Mouse (Mus musculus): Measurements from ENCODE around the gene Mansc4. TPM values are rescaled to one million over a fixed set of nuclear protein-coding genes. Genes with fewer than 3 reads are reported as not detected.

The Mansc4 gene
- total RNA-seq, 2 experiments from 2014 or later: 1.0 TPM; not detected in 1

DNA sequence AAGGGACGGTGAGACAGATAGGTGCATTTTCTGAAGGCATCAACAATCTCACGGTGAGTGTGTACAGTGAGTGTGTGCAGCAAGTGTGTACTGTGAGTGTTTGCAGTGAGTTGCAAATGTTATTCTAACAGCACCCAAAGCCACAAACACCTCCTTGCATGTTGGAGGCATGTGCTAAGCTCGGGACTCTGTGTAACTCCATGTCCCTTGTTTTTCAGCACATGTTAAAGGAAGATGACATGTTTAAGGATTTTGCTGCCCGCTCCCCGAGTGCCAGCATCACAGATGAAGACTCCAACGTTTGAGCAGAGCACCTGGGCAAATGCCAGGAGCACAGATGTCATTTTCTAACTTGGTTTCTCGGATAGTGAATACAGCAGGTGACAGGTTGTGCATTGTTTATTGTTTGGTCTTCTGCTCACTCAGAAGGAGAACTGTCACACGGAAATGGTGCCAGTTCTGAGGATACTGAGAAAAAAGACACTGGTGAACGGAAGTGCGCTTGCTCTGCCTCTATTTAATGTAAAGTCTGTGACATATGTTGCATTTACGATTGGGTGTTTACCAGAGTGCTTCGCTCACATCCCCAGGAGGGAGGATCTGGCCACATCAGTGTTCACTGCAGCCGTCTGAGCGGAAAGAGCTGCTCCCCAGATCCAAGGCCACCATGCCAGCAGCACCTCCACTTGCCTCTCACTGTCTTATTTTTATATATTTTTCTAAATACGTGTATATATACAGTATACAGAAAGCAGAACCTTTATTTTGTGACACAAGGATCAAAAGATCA is 56.5 kb downstream of the Mansc4 start:
- DNase-seq (ENCODE audit: extremely low spot score in 1 of 2, low spot score in 1 of 2): no peak

GRCm38 (mm10) chr6:147029591-147029990 is 57.2 kb downstream of the Mansc4 start:
- DNase-seq (ENCODE audit: extremely low spot score in 1 of 2, low spot score in 1 of 2): no peak

DNA sequence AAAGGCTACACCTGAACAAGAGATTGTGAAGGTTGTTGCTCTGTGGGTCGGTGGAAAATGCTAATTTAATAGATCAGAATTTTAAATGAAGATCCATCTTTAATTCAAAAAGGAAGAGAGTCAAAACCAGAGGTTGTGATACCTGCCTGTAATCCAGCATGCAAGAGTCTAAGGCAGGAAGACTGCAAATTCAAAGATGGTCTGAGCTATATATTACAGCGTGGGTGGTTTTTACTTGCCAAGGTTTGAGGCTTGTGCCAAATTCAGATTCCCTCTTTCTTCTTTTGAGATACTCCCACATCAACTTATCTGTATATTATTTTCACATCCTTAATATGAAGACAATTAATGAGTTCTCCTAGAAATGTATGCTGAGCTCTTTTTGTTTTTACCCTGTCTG is 58.4 kb downstream of the Mansc4 start:
- no peak for DNase-seq (ENCODE audit: extremely low spot score in 1 of 2, low spot score in 1 of 2)

Other genes starting within 250 kb of the Mansc4 start
- not detected for gene Smco2, start 236.9 kb downstream of the Mansc4 start, total RNA-seq (2021)
- 10 to 100 TPM; 40.9 to 41.7 TPM for gene Ppfibp1, start 198.5 kb downstream of the Mansc4 start, total RNA-seq (2021)
- not detected for gene 1700034J05Rik, start 132.6 kb downstream of the Mansc4 start, total RNA-seq (2021)
- gene Rep15, start 54.4 kb downstream of the Mansc4 start, total RNA-seq (2021): 1 to 10 TPM; 1.2 to 1.7 TPM
- 10 to 100 TPM; 44.4 to 47.3 TPM for gene Mrps35, start 44.3 kb downstream of the Mansc4 start, total RNA-seq (2021)
- 10 to 100 TPM; 20.5 to 21.9 TPM for gene Klhl42, start 4.3 kb upstream of the Mansc4 start, total RNA-seq (2021)
- gene Pthlh, start 177.2 kb upstream of the Mansc4 start, total RNA-seq (2021): 1 to 10 TPM; 2.4 to 2.7 TPM